Mouse (Mus musculus): ENCODE measurements around the gene BC055324. TPM values are rescaled to one million over a fixed set of nuclear protein-coding genes. Genes with fewer than 3 reads are reported as not detected.

BC055324 gene
- polyA plus RNA-seq, 1 experiment from 2014 or later: 10.9 TPM

GRCm38 (mm10) chr1:164001831-164002452, 7.3 kb upstream of the BC055324 start:
- H3K4me3 ChIP-seq: no peak overlapping the region
- no peaks in the 10 kb centered on the region for H3K27me3 ChIP-seq
- no peak overlapping the region for H3K4me2 ChIP-seq (replicated peaks)
- ATAC-seq (replicated peaks): no peak
- H3K9me3 ChIP-seq: no peaks in the 10 kb centered on the region
- no peak overlapping the region for H3K9ac ChIP-seq (replicated peaks)
- 58% methylated on average over 6 of the region's 6 CpGs for WGBS
- H3K36me3 ChIP-seq: no peaks in the 10 kb centered on the region
- no peaks in the 10 kb centered on the region for H3K4me1 ChIP-seq
- H3K27ac ChIP-seq (replicated peaks): no peak overlapping the region

- H3K27ac ChIP-seq (replicated peaks): peak overlapping the region; percentile 74; the same call in 1 of the 2 replicates
- H3K36me3 ChIP-seq: no peaks in the 10 kb centered on the region
- no peaks in the 10 kb centered on the region for H3K9me3 ChIP-seq
- H3K4me2 ChIP-seq (replicated peaks): peak overlapping the region; percentile 42
- WGBS: 98% methylated on average over 1 of the region's 2 CpGs
- ATAC-seq (replicated peaks): no peak
- H3K9ac ChIP-seq (replicated peaks): peak overlapping the region; percentile 72
- no peaks in the 10 kb centered on the region for H3K27me3 ChIP-seq
- peak overlapping the region; percentile 92 for H3K4me3 ChIP-seq
- H3K4me1 ChIP-seq: peaks cover 8% of the 10 kb centered on the region
Observed at GRCm38 (mm10) chr1:163995609-163995913, 965 bp upstream of the BC055324 start.

GRCm38 (mm10) chr1:163994173-163994720, 349 bp downstream of the BC055324 start:
- Histone ChIP-seq H3K9ac (replicated peaks) (peak overlapping the region; percentile 72), H3K27ac (replicated peaks) (peak overlapping the region; percentile 44; the same call in 1 of the 2 replicates), H3K4me1 (peaks cover 8% of the 10 kb centered on the region), H3K9me3 (no peaks in the 10 kb centered on the region), H3K4me3 (peak overlapping the region; percentile 92), H3K4me2 (replicated peaks) (peak overlapping the region; percentile 62), H3K27me3 (no peaks in the 10 kb centered on the region), H3K36me3 (no peaks in the 10 kb centered on the region)
- WGBS: 2% methylated on average over 38 of the region's 38 CpGs
- peak; percentile 34 for ATAC-seq (replicated peaks)

GRCm38 (mm10) chr1:163992371-163992770, 2.2 kb downstream of the BC055324 start:
- WGBS: 88% methylated on average over 4 of the region's 4 CpGs
- Histone ChIP-seq H3K4me1 (peaks cover 8% of the 10 kb centered on the region), H3K9ac (replicated peaks) (no peak overlapping the region), H3K4me2 (replicated peaks) (no peak overlapping the region), H3K27me3 (no peaks in the 10 kb centered on the region), H3K36me3 (no peaks in the 10 kb centered on the region), H3K9me3 (no peaks in the 10 kb centered on the region), H3K27ac (replicated peaks) (no peak overlapping the region), H3K4me3 (no peak overlapping the region)
- ATAC-seq (replicated peaks): no peak

- no peaks in the 10 kb centered on the region for H3K4me1 ChIP-seq
- no peaks in the 10 kb centered on the region for H3K9me3 ChIP-seq
- H3K27ac ChIP-seq (replicated peaks): no peak overlapping the region
- ATAC-seq (replicated peaks): no peak
- no peaks in the 10 kb centered on the region for H3K27me3 ChIP-seq
- no peak overlapping the region for H3K9ac ChIP-seq (replicated peaks)
- H3K4me2 ChIP-seq (replicated peaks): no peak overlapping the region
- 0 out of 2 replicates have a peak, but pooled peaks cover 7% of the 10 kb centered on the region for H3K36me3 ChIP-seq
- H3K4me3 ChIP-seq: no peak overlapping the region
- 80% methylated on average over 1 of the region's 1 CpGs for WGBS
Observed at GRCm38 (mm10) chr1:163976515-163976914, 18.1 kb downstream of the BC055324 start.

GRCm38 (mm10) chr1:163975088-163975487, 19.5 kb downstream of the BC055324 start:
- Histone ChIP-seq H3K9me3 (no peaks in the 10 kb centered on the region), H3K4me3 (no peak overlapping the region), H3K36me3 (0 out of 2 replicates have a peak, but pooled peaks cover 5% of the 10 kb centered on the region), H3K9ac (replicated peaks) (no peak overlapping the region), H3K4me2 (replicated peaks) (no peak overlapping the region), H3K27ac (replicated peaks) (no peak overlapping the region), H3K27me3 (no peaks in the 10 kb centered on the region), H3K4me1 (no peaks in the 10 kb centered on the region)
- WGBS: 95% methylated on average over 2 of the region's 2 CpGs
- ATAC-seq (replicated peaks): no peak

- Histone ChIP-seq H3K4me3 (no peak overlapping the region), H3K9ac (replicated peaks) (no peak overlapping the region), H3K4me2 (replicated peaks) (no peak overlapping the region), H3K4me1 (no peaks in the 10 kb centered on the region), H3K27ac (replicated peaks) (no peak overlapping the region), H3K27me3 (no peaks in the 10 kb centered on the region), H3K9me3 (no peaks in the 10 kb centered on the region), H3K36me3 (0 out of 2 replicates have a peak, but pooled peaks cover 5% of the 10 kb centered on the region)
- 89% methylated on average over 1 of the region's 1 CpGs for WGBS
- no peak for ATAC-seq (replicated peaks)
Observed at GRCm38 (mm10) chr1:163974471-163974870, 20.1 kb downstream of the BC055324 start.

GRCm38 (mm10) chr1:163964008-163964689, 30.4 kb downstream of the BC055324 start:
- H3K4me1 ChIP-seq: no peaks in the 10 kb centered on the region
- H3K27ac ChIP-seq (replicated peaks): no peak overlapping the region
- H3K4me3 ChIP-seq: no peak overlapping the region
- H3K9me3 ChIP-seq: no peaks in the 10 kb centered on the region
- WGBS: 90% methylated on average over 10 of the region's 10 CpGs
- H3K36me3 ChIP-seq: peaks cover 18% of the 10 kb centered on the region
- no peak overlapping the region for H3K4me2 ChIP-seq (replicated peaks)
- no peak overlapping the region for H3K9ac ChIP-seq (replicated peaks)
- H3K27me3 ChIP-seq: no peaks in the 10 kb centered on the region
- ATAC-seq (replicated peaks): no peak

GRCm38 (mm10) chr1:163958036-163958435, 36.6 kb downstream of the BC055324 start:
- Histone ChIP-seq H3K4me2 (replicated peaks) (no peak overlapping the region), H3K36me3 (peaks cover 39% of the 10 kb centered on the region), H3K27ac (replicated peaks) (no peak overlapping the region), H3K27me3 (no peaks in the 10 kb centered on the region), H3K9ac (replicated peaks) (no peak overlapping the region), H3K9me3 (no peaks in the 10 kb centered on the region), H3K4me3 (no peak overlapping the region), H3K4me1 (no peaks in the 10 kb centered on the region)
- ATAC-seq (replicated peaks): no peak
- WGBS: 91% methylated on average over 3 of the region's 3 CpGs

- Histone ChIP-seq H3K4me2 (replicated peaks) (no peak overlapping the region), H3K36me3 (peaks cover 75% of the 10 kb centered on the region)
- WGBS: 92% methylated on average over 2 of the region's 2 CpGs
Observed at GRCm38 (mm10) chr1:163953396-163953795, 41.2 kb downstream of the BC055324 start.

GRCm38 (mm10) chr1:163942056-163942455, 52.5 kb downstream of the BC055324 start:
- Histone ChIP-seq H3K4me1 (no peaks in the 10 kb centered on the region), H3K27me3 (no peaks in the 10 kb centered on the region), H3K27ac (replicated peaks) (no peak overlapping the region), H3K4me3 (no peak overlapping the region), H3K4me2 (replicated peaks) (no peak overlapping the region), H3K36me3 (peaks cover 90% of the 10 kb centered on the region), H3K9me3 (no peaks in the 10 kb centered on the region), H3K9ac (replicated peaks) (no peak overlapping the region)
- no peak for ATAC-seq (replicated peaks)
- 73% methylated on average over 6 of the region's 6 CpGs for WGBS

More at GRCm38 (mm10) chr1:163953396-163953795, 41.2 kb downstream of the BC055324 start:
- Histone ChIP-seq H3K9me3 (no peaks in the 10 kb centered on the region), H3K27ac (replicated peaks) (no peak overlapping the region), H3K4me1 (no peaks in the 10 kb centered on the region), H3K4me3 (no peak overlapping the region), H3K27me3 (no peaks in the 10 kb centered on the region), H3K9ac (replicated peaks) (no peak overlapping the region)
- ATAC-seq (replicated peaks): no peak

- H3K9ac ChIP-seq (replicated peaks): no peak overlapping the region
- H3K36me3 ChIP-seq: peaks cover 53% of the 10 kb centered on the region
- WGBS: 90% methylated on average over 2 of the region's 2 CpGs
- H3K27me3 ChIP-seq: no peaks in the 10 kb centered on the region
- H3K4me3 ChIP-seq: no peak overlapping the region
- no peak overlapping the region for H3K27ac ChIP-seq (replicated peaks)
- no peak overlapping the region for H3K4me2 ChIP-seq (replicated peaks)
- H3K9me3 ChIP-seq: no peaks in the 10 kb centered on the region
- no peak for ATAC-seq (replicated peaks)
- peaks cover 16% of the 10 kb centered on the region for H3K4me1 ChIP-seq
Observed at GRCm38 (mm10) chr1:163934591-163934990, 60.0 kb downstream of the BC055324 start.
